Mouse (Mus musculus) splenic B cell, adult 2 months (primary cell): Measurements from ENCODE around the gene Kng1.

Experiments used
- DNase-seq: peaks from one replicate; pipeline ENCODE4 v3.0.0-alpha.2; 2011; ENCODE audit warnings: low read depth, low spot score
- H3K27me3 ChIP-seq: 2 replicates; pipeline ENCODE4 v1.6.1; 2012; ENCODE audit warnings: mild to moderate bottlenecking, low read length, moderate library complexity, mixed read lengths; ENCODE audit not compliant: control insufficient read depth, poor library complexity, insufficient read depth, severe bottlenecking
- H3K36me3 ChIP-seq: 2 replicates; pipeline ENCODE4 v1.6.1; 2012; ENCODE audit warnings: mild to moderate bottlenecking, low read length, moderate library complexity, mixed read lengths; ENCODE audit not compliant: control insufficient read depth, poor library complexity, insufficient read depth, severe bottlenecking

Kng1 gene

GRCm38 (mm10) chr16:23115486-23115885 lies 57.8 kb downstream of the Kng1 start:
- H3K36me3 ChIP-seq = peaks cover 27% of the 10 kb centered on the region
- DNase-seq = no peak
- no peaks in the 10 kb centered on the region for H3K27me3 ChIP-seq

- Histone ChIP-seq H3K27me3 (no peaks in the 10 kb centered on the region), H3K36me3 (peaks cover 19% of the 10 kb centered on the region)
- no peak for DNase-seq
These were observed 59.5 kb downstream of the Kng1 start for GRCm38 (mm10) chr16:23117173-23117572.

- DNase-seq = no peak
- Histone ChIP-seq H3K36me3 (peaks cover 1% of the 10 kb centered on the region; the same call in 1 of the 2 replicates), H3K27me3 (no peaks in the 10 kb centered on the region)
These were observed 64.8 kb downstream of the Kng1 start for GRCm38 (mm10) chr16:23122446-23122845.

GRCm38 (mm10) chr16:23123104-23123503 lies 65.4 kb downstream of the Kng1 start:
- no peaks in the 10 kb centered on the region for H3K27me3 ChIP-seq
- DNase-seq = no peak
- no peaks in the 10 kb centered on the region; the same call in 1 of the 2 replicates for H3K36me3 ChIP-seq

GRCm38 (mm10) chr16:23124398-23124797 lies 66.7 kb downstream of the Kng1 start:
- H3K36me3 ChIP-seq = no peaks in the 10 kb centered on the region; the same call in 1 of the 2 replicates
- no peaks in the 10 kb centered on the region for H3K27me3 ChIP-seq
- no peak for DNase-seq

GRCm38 (mm10) chr16:23127311-23127672 lies 69.6 kb downstream of the Kng1 start:
- H3K27me3 ChIP-seq = no peaks in the 10 kb centered on the region
- DNase-seq = no peak

GRCm38 (mm10) chr16:23127673-23128375 lies 70.2 kb downstream of the Kng1 start, which contains the start of gene Rfc4:
Gene Rfc4 (minus strand): TSS chr16:23127737.
- no peaks in the 10 kb centered on the region for H3K27me3 ChIP-seq
- no peaks in the 10 kb centered on the region; the same call in 1 of the 2 replicates for H3K36me3 ChIP-seq
- peak; percentile 92 for DNase-seq

More at GRCm38 (mm10) chr16:23127311-23127672, 69.6 kb downstream of the Kng1 start:
- no peaks in the 10 kb centered on the region; the same call in 1 of the 2 replicates for H3K36me3 ChIP-seq

GRCm38 (mm10) chr16:23130303-23130702 lies 72.6 kb downstream of the Kng1 start:
- H3K27me3 ChIP-seq = no peaks in the 10 kb centered on the region
- H3K36me3 ChIP-seq = no peaks in the 10 kb centered on the region
- DNase-seq = no peak
